Mouse (Mus musculus): ENCODE data around the gene Esp36. TPM values are rescaled to one million over a fixed set of nuclear protein-coding genes. Genes with fewer than 3 reads are reported as not detected.
"Not testable (repeated sequence)": the region's sequence is repeated elsewhere in the genome, so short reads cannot be mapped to it uniquely, and the experiment has no call there.

Esp36 gene
- not detected for total RNA-seq (2021)
- long read RNA-seq, experiment 1: 0 reads
- long read RNA-seq, experiment 2: 0 reads

- DNase-seq: no peak
Measured at GRCm38 (mm10) chr17:38420085-38420484, at the start of gene Esp36. Gene Esp36, minus strand, starts transcription at chr17:38420185.

GRCm38 (mm10) chr17:38456206-38456605 is 36.2 kb upstream of the Esp36 start:
- not testable (repeated sequence) for DNase-seq

- no peak for DNase-seq
Measured at GRCm38 (mm10) chr17:38450688-38451087, 30.7 kb upstream of the Esp36 start.

- DNase-seq: no peak
Measured at GRCm38 (mm10) chr17:38406135-38406534, 13.8 kb downstream of the Esp36 start.

GRCm38 (mm10) chr17:38391821-38392220 is 28.2 kb downstream of the Esp36 start:
- no peak for DNase-seq

Other genes starting within 250 kb of the Esp36 start
- not detected for gene Olfr134, start 248.8 kb downstream of the Esp36 start, total RNA-seq (2021)
- not detected for gene Olfr135, start 215.8 kb downstream of the Esp36 start, total RNA-seq (2021)
- not detected for gene Olfr138, start 159.2 kb downstream of the Esp36 start, total RNA-seq (2021)
- not detected for gene Olfr137, start 112.6 kb downstream of the Esp36 start, total RNA-seq (2021)
- not detected for gene Olfr136, start 90.4 kb downstream of the Esp36 start, total RNA-seq (2021)
- gene Esp34, start 134.0 kb upstream of the Esp36 start, total RNA-seq (2021): not detected
- gene Esp31, start 219.3 kb upstream of the Esp36 start, total RNA-seq (2021): not detected